Mouse (Mus musculus): ENCODE data around the gene Il20.

Gene Il20

DNA sequence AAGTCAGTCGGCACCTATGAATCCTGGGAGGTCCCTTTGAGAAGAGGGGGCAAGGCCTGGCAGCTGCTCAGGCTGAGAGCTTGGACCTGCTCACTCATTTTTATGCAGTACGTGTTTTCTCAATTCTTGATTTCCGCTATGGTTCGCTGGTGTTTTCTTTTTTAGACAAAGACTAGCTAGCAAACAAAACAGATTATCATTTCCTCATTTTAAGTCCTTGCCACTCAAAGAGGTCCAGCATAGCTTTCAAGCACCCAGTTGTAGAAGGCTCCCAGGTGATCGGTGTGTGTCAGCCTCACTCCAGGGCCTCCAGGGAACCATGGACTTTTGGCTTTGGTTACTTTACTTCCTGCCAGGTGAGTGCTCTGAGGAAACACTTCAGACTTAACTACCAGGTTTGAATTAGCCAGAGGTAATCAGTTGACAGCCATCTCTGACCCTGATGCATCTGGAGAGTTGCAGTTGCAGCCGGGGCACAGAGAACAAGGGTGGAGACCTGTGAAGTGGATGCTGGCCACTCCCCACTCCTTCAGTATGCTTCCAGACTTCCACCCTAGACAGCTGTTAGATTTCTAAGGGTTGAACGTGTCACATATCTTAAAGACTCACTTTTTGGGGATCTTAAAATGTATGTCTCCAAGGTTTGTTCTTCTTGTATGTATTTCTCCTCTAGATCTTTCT, 45.6 kb downstream of the Il20 start, which contains the start of gene Fcmr:
Gene Fcmr, plus strand, starts transcription at position 129 of the 681 bp plus-strand sequence.
- no peak for DNase-seq (ENCODE audit: low spot score)

DNA sequence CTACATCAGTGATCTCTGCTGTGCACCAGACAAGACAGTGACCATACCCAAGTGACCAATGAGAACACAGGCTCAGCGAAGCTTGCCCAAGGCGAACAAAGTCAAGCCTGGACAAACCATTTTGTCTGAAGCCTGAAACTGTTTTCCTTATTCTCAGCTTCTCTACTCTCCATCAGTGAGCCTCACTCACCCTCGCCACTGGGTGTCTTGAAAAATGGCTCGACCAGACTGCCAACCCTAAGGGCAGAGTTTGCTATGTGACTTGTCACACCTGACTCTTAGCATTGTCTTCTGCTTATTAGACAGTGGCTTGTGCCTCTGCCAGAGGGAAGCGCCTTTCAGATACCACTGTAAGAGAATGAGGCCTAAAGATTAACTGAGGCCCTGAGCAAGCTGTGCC, 46.5 kb downstream of the Il20 start:
- no peak for DNase-seq (ENCODE audit: low spot score)

DNA sequence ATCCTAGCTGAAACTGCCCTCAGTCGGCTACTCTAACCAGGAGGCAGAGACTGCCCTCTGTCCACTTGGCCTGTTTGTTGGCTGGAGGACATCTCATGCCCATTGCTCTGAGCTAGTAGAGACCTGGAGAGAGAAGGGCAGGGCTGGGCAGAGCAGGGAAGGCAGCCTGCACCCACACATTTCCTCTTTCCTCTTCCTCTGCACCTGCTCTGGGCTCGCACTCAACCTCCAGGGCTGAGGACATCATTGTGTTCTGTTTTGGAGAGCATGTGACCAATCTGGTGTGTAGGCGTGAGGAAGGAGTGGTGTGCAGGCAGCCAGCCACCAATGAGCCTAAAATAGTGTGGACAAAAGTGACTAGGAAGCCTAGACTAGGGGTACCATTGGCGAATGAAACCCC, 47.0 kb downstream of the Il20 start:
- DNase-seq (ENCODE audit: low spot score): no peak

DNA sequence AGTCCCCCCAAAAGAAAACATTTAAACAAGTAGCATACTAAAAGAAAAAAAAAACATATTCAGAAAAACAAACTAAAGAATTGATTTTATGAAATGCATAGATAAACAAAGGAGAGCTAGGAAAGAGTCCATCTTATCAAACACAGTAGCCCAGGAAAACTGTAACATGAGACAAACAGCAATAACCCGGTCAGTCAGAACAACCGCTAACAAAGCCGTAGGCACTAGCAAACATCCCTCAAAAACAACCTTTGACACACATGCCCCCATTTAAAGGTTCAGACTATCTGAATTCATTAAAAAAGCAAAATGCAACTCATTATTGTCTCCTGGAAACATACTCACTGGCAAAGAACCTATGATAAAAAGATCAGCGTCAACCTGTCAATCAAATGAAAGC, 53.8 kb downstream of the Il20 start:
- no peak for DNase-seq (ENCODE audit: low spot score)

Measured in urinary bladder, postnatal 10 days (tissue).